In genomic region chr13:91093610-91094009, GRCm38 (mm10) we compare ENCODE assay signal across 10 mouse cellular contexts.
DNase-seq lines count a peak whose midpoint lies in the region; ATAC-seq and TF ChIP-seq lines count a peak whose summit lies in the region.
"Had no signal": no experiment of that assay in that cellular context is flagged by ENCODE, and none has a peak within 500 bp of the region (broad histone marks: within the 10 kb centered on the region; RNA-seq: fewer than 3 reads in every experiment).

No protein-coding gene starts in this region.

- POLR2A ChIA-PET in Patski (lab: Charles Lee), result interaction anchor here (1.1 kb wide), 1 partner anchor 24 kb away, joined by 3 read pairs; no protein-coding TSS in a partner anchor

- H3K27ac ChIP-seq in kidney, embryonic 15.5 days, result 0 out of 2 replicates have a peak overlapping the region, but pooled peaks have one; percentile 48
- peak overlapping the region; percentile 46; the same call in 1 of the 2 replicates for H3K27ac ChIP-seq in forebrain, embryonic 15.5 days (replicated peaks)
- H3K27ac ChIP-seq: gastrocnemius, adult 2 months; liver, embryonic 14.5 days had no signal

- H3K4me2 ChIP-seq in kidney, embryonic 15.5 days, result no peak overlapping the region
- no peak overlapping the region for H3K4me2 ChIP-seq in forebrain, embryonic 15.5 days (replicated peaks)

- H3K4me3 ChIP-seq in kidney, embryonic 15.5 days (replicated peaks), result no peak overlapping the region
- no peak overlapping the region for H3K4me3 ChIP-seq in forebrain, embryonic 15.5 days
- H3K4me3 ChIP-seq: gastrocnemius, adult 2 months had no signal

- WGBS in kidney, embryonic 15.5 days, result 18% methylated on average over 1 of the region's 1 CpGs
- 2% methylated on average over 1 of the region's 1 CpGs for WGBS in forebrain, embryonic 15.5 days

- 0 out of 2 replicates have a peak, but pooled peaks cover 8% of the 10 kb centered on the region for H3K4me1 ChIP-seq in kidney, embryonic 15.5 days
- H3K4me1 ChIP-seq in forebrain, embryonic 15.5 days, result peaks cover 21% of the 10 kb centered on the region

- TF ChIP-seq CTCF in Patski (IDR thresholded peaks at IDR 0.05), result no peak

- in situ Hi-C loops in Patski (cut with MboI; ENCODE audit: low pct_unique_long_range_greater_than_20kb), result loop anchor here (10.0 kb wide), 1 partner anchor 129 kb away; no protein-coding TSS in a partner anchor

- no peak; the same call in 1 of the 2 replicates for ATAC-seq in kidney, embryonic 15.5 days (replicated peaks; ENCODE audit: low FRiP score)
- peak; percentile 28 for ATAC-seq in Patski
- peak; percentile 57 for ATAC-seq in forebrain, embryonic 15.5 days (replicated peaks)
- peak; percentile 68 for ATAC-seq in megakaryocyte progenitor cell, adult 5-6 weeks (replicated peaks; ENCODE audit: poor library complexity)
- no peak for ATAC-seq in monocyte, adult 5-6 weeks (replicated peaks; ENCODE audit: insufficient number of reproducible peaks, low FRiP score, low TSS enrichment, poor library complexity, severe bottlenecking)

- CTCF ChIA-PET in Patski (lab: Charles Lee), result interaction anchor here (1.0 to 2.5 kb wide), 16 partner anchors 14 to 361 kb away, joined by 3 to 14 read pairs (median 4); no protein-coding TSS in a partner anchor

- no peaks in the 10 kb centered on the region for H3K9me3 ChIP-seq in kidney, embryonic 15.5 days (replicated peaks)
- no peaks in the 10 kb centered on the region for H3K9me3 ChIP-seq in forebrain, embryonic 15.5 days

- no peaks in the 10 kb centered on the region for H3K36me3 ChIP-seq in kidney, embryonic 15.5 days
- no peaks in the 10 kb centered on the region for H3K36me3 ChIP-seq in forebrain, embryonic 15.5 days

- no peaks in the 10 kb centered on the region for H3K27me3 ChIP-seq in kidney, embryonic 15.5 days
- H3K27me3 ChIP-seq in Patski, result no peaks in the 10 kb centered on the region
- H3K27me3 ChIP-seq in forebrain, embryonic 15.5 days, result no peaks in the 10 kb centered on the region

- no peak for DNase-seq in kidney, adult 11 months
- no peak for DNase-seq in Patski (ENCODE audit: low read depth, low spot score)
- no peak for DNase-seq in ovary, postnatal 14 days (ENCODE audit: low spot score)
- DNase-seq in cerebellum, adult 11 months, result no peak

- no peak overlapping the region for H3K9ac ChIP-seq in kidney, embryonic 15.5 days
- H3K9ac ChIP-seq in forebrain, embryonic 15.5 days (replicated peaks), result no peak overlapping the region
- H3K9ac ChIP-seq: liver, embryonic 14.5 days had no signal

Comparison
In these comparisons a context has a peak if more than half of its experiments do, and no peak if none do; other contexts are left out.
1. ATAC-seq: peak in Patski (single experiment), forebrain, embryonic 15.5 days (single experiment) and megakaryocyte progenitor cell, adult 5-6 weeks (single experiment); none in kidney, embryonic 15.5 days (single experiment) and monocyte, adult 5-6 weeks (single experiment).